Mouse (Mus musculus) c-Kit-positive CD71-positive TER-119-negative erythroid progenitor cells, embryonic 14.5 days (primary cell): Measurements from ENCODE around the gene Tspan13.

Source experiments
- DNase-seq: peaks from one replicate; pipeline ENCODE4 v3.0.0-alpha.2; 2013; ENCODE audit warnings: low read depth

The Tspan13 gene

GRCm38 (mm10) chr12:35977633-35978246, 64.6 kb downstream of the Tspan13 start:
- DNase-seq, result no peak

- DNase-seq, result no peak
Measured at GRCm38 (mm10) chr12:35975898-35976297, 66.4 kb downstream of the Tspan13 start.

DNA sequence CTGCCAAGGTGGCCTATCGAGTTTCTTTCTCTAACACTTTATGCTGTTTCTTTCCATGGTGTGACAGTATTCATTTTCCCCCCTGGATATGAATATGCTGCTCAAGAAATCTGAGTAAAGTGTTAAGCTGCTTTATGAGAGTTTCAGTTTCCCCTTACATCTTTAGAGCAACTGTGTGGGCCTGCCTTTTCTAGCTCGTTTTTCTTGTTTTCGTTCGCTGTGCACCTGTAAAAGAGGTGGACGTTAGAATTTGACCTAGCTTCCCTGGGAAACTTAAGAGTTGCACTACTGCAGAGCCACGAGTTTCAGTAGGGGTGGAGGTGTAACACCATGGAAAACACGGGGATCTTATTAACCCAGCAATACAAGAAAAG, 75.5 kb downstream of the Tspan13 start:
- DNase-seq, result no peak

GRCm38 (mm10) chr12:35966098-35966767, 76.1 kb downstream of the Tspan13 start:
- peak; percentile 46 for DNase-seq
